Mouse (Mus musculus): ENCODE results near the gene Tmem117.

DNA sequence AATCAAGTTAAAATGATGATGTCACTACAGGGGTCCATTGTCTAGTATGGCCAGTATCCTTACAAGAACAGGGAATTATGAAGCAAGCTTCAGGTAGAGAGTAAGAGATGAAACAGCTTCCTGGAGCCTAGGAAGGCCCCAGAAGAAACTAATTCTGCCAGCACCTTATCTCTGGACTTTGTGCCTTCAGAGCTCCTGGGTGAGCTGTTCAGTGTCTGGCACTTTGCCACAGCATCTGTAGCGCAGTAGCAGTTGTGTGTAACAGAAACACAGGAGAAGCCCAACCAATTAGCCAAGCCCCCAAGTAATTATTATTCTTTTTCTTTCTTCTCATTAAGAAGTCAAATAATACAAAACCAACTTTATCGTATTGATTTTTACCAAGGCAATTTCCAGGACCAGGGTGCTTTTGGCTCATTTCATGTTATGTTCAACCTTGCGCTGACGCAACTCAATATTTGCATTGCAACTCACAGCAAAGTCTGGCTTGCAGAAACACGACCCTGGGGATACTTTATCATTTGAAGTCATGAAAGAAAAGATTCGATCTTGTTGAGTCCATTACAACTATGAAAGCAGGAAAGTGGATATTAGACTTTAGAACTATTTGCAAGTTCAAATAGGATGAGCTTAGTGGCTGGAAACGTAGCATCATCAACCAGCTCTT lies 322.5 kb downstream of the Tmem117 start:
- no peak for TF ChIP-seq GATA1 (IDR thresholded peaks at IDR 0.05; ENCODE audit: borderline replicate concordance, low read length)
- no peak for TF ChIP-seq FLI1 (IDR thresholded peaks at IDR 0.05; ENCODE audit: low read length)
